Comparison of ENCODE assay signal across 9 mouse cellular contexts in the genomic region with DNA sequence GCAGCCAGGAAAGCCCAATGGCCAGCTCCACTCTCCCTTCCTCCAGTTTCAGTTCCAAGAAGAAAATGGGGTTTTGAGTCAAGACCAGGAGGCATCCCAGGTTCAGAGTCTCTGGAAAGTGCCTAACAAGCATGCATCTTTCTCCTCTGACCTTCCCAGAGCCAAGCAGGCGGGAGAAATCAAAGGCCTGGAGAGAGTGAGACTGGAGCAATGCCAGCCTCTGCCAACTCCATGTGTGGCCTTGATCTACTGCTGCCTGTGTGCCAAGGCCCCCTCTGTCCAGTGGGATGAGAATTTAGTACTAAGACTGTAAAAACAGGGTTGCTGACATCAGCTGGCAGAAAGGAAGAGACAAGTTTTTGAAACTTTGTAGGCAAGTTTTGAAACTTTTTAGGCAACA. TPM values are rescaled to one million over a fixed set of nuclear protein-coding genes. Genes with fewer than 3 reads are reported as not detected.
DNase-seq lines count a peak whose midpoint lies in the region; ATAC-seq and TF ChIP-seq lines count a peak whose summit lies in the region.
"Had no signal": no experiment of that assay in that cellular context is flagged by ENCODE, and none has a peak within 500 bp of the region (broad histone marks: within the 10 kb centered on the region; RNA-seq: fewer than 3 reads in every experiment).

No protein-coding gene starts in this region.

- intact Hi-C loops in left cerebral cortex, postnatal 4 days (cut with DNase I) = no loop called here
- intact Hi-C loops in left cerebral cortex, postnatal 25 days (cut with DNase I) = no loop called here

- peak overlapping the region; percentile 4; the same call in 1 of the 2 replicates for H3K9ac ChIP-seq in heart, embryonic 12.5 days
- peak overlapping the region; percentile 24 for H3K9ac ChIP-seq in kidney, embryonic 16.5 days (replicated peaks; ENCODE audit: low read length)
- no peak overlapping the region for H3K9ac ChIP-seq in midbrain, postnatal 0 days (replicated peaks; ENCODE audit: low read length, poor library complexity, severe bottlenecking)

- 0 out of 2 replicates have a peak overlapping the region, but pooled peaks have one; percentile 11 for H3K27ac ChIP-seq in heart, embryonic 12.5 days (ENCODE audit: poor library complexity, severe bottlenecking)
- H3K27ac ChIP-seq in kidney, embryonic 16.5 days (ENCODE audit: low read length) = peak overlapping the region; percentile 79
- H3K27ac ChIP-seq in midbrain, postnatal 0 days (ENCODE audit: low read depth, low read length) = peak overlapping the region; percentile 58; the same call in 1 of the 2 replicates

- peak overlapping the region; percentile 17; the same call in 1 of the 2 replicates for H3K4me2 ChIP-seq in heart, embryonic 12.5 days
- peak overlapping the region; percentile 76; the same call in 1 of the 2 replicates for H3K4me2 ChIP-seq in kidney, embryonic 16.5 days (replicated peaks; ENCODE audit: low read depth, low read length)
- H3K4me2 ChIP-seq in midbrain, postnatal 0 days (ENCODE audit: low read depth, low read length, poor library complexity, severe bottlenecking) = no peak overlapping the region

- H3K4me3 ChIP-seq in heart, embryonic 12.5 days = no peak overlapping the region
- 0 out of 2 replicates have a peak overlapping the region, but pooled peaks have one; percentile 5 for H3K4me3 ChIP-seq in kidney, embryonic 16.5 days (ENCODE audit: low read length)
- H3K4me3 ChIP-seq in midbrain, postnatal 0 days (ENCODE audit: low read depth, low read length) = no peak overlapping the region

- ATAC-seq in heart, embryonic 12.5 days (ENCODE audit: insufficient number of reproducible peaks, low FRiP score) = no peak
- no peak for ATAC-seq in kidney, embryonic 16.5 days (ENCODE audit: low FRiP score, low TSS enrichment)
- no peak for ATAC-seq in midbrain, postnatal 0 days (ENCODE audit: low FRiP score)

- no peaks in the 10 kb centered on the region for H3K9me3 ChIP-seq in heart, embryonic 12.5 days (replicated peaks)
- no peaks in the 10 kb centered on the region for H3K9me3 ChIP-seq in kidney, embryonic 16.5 days (ENCODE audit: low read length)
- H3K9me3 ChIP-seq in midbrain, postnatal 0 days (ENCODE audit: low read length) = no peaks in the 10 kb centered on the region

- peaks cover 16% of the 10 kb centered on the region for H3K27me3 ChIP-seq in heart, embryonic 12.5 days (replicated peaks)
- H3K27me3 ChIP-seq in kidney, embryonic 16.5 days (ENCODE audit: insufficient read depth, low read length) = peaks cover 3% of the 10 kb centered on the region
- peaks cover 9% of the 10 kb centered on the region; the same call in 1 of the 2 replicates for H3K27me3 ChIP-seq in midbrain, postnatal 0 days (ENCODE audit: insufficient read depth, low read length)

- 44% methylated on average over 1 of the region's 1 CpGs for WGBS in heart, embryonic 12.5 days
- WGBS in kidney, embryonic 16.5 days = 64% methylated on average over 1 of the region's 1 CpGs
- 40% methylated on average over 1 of the region's 1 CpGs for WGBS in midbrain, postnatal 0 days

- H3K4me1 ChIP-seq in heart, embryonic 12.5 days (replicated peaks) = peaks cover 53% of the 10 kb centered on the region
- H3K4me1 ChIP-seq in kidney, embryonic 16.5 days (ENCODE audit: insufficient read depth, low read length) = peaks cover 42% of the 10 kb centered on the region
- peaks cover 14% of the 10 kb centered on the region for H3K4me1 ChIP-seq in midbrain, postnatal 0 days (ENCODE audit: insufficient read depth, low read length)

- TF ChIP-seq CTCF in midbrain, postnatal 0 days (IDR thresholded peaks at IDR 0.05) = no peak

- DNase-seq in left cerebral cortex, postnatal 4 days = peak; percentile 91
- DNase-seq in left cerebral cortex, postnatal 25 days (ENCODE audit: low spot score in 2 of 2) = no peak
- DNase-seq in adrenal gland, postnatal 14 days = peak; percentile 93
- DNase-seq in midbrain, postnatal 0 days (ENCODE audit: low spot score) = peak; percentile 89
- DNase-seq in left cerebral cortex, adult 8-10 months (ENCODE audit: low spot score in 2 of 2) = no peak
- no peak for DNase-seq in urinary bladder, adult 18-20 months (ENCODE audit: low spot score in 2 of 2)

- no peaks in the 10 kb centered on the region for H3K36me3 ChIP-seq in heart, embryonic 12.5 days
- H3K36me3 ChIP-seq in kidney, embryonic 16.5 days (ENCODE audit: insufficient read depth, low read length) = no peaks in the 10 kb centered on the region
- no peaks in the 10 kb centered on the region for H3K36me3 ChIP-seq in midbrain, postnatal 0 days (ENCODE audit: insufficient read depth, low read length)

RNA-seq across cellular contexts. Expression of gene Tst, which starts 1.8 kb away (rescaled TPM):
- 10 to 100 TPM; 29.2 to 30.4 TPM for total RNA-seq in left cerebral cortex, postnatal 4 days (2021)
- total RNA-seq in left cerebral cortex, postnatal 25 days (2021) = 10 to 100 TPM; 33.3 to 33.4 TPM
- total RNA-seq in adrenal gland, postnatal 14 days (2021) = 167 and 212 TPM in 2 replicates
- 7.6 and 9.0 TPM in 2 replicates for polyA plus RNA-seq in heart, embryonic 12.5 days (2016; fragmentation: Nextera tagmentation; extraction: Ambion mirVana)
- 64.4 and 76.4 TPM in 2 replicates for polyA plus RNA-seq in kidney, embryonic 16.5 days (2015; fragmentation: Nextera tagmentation; extraction: Ambion mirVana)
- 31.3 and 34.8 TPM in 2 replicates for total RNA-seq in midbrain, postnatal 0 days (2014; rRNA removed)
- 34.4 and 40.0 TPM in 2 replicates for polyA plus RNA-seq in midbrain, postnatal 0 days (2015; fragmentation: Nextera tagmentation; extraction: Ambion mirVana)
- 10 to 100 TPM; 33.6 to 37.8 (median 36.0) TPM for total RNA-seq in left cerebral cortex, adult 8-10 months (2022)

RNA-seq across cellular contexts. Expression of gene Mpst, which starts 2.3 kb away (rescaled TPM):
- total RNA-seq in left cerebral cortex, postnatal 4 days (2021) = 10 to 100 TPM; 57.2 to 58.7 TPM
- total RNA-seq in left cerebral cortex, postnatal 25 days (2021) = 10 to 100 TPM; 32.2 to 33.6 TPM
- 43.6 and 57.0 TPM in 2 replicates for total RNA-seq in adrenal gland, postnatal 14 days (2021)
- polyA plus RNA-seq in heart, embryonic 12.5 days (2016; fragmentation: Nextera tagmentation; extraction: Ambion mirVana) = 0.32 and 1.1 TPM in 2 replicates
- 3.2 and 5.3 TPM in 2 replicates for polyA plus RNA-seq in kidney, embryonic 16.5 days (2015; fragmentation: Nextera tagmentation; extraction: Ambion mirVana)
- 70.1 and 84.8 TPM in 2 replicates for total RNA-seq in midbrain, postnatal 0 days (2014; rRNA removed)
- 3.2 and 3.8 TPM in 2 replicates for polyA plus RNA-seq in midbrain, postnatal 0 days (2015; fragmentation: Nextera tagmentation; extraction: Ambion mirVana)
- 10 to 100 TPM; 31.4 to 38.1 (median 34.6) TPM for total RNA-seq in left cerebral cortex, adult 8-10 months (2022)

RNA-seq across cellular contexts. Expression of gene Tex33, which starts 8.2 kb away (rescaled TPM):
- total RNA-seq in left cerebral cortex, postnatal 4 days (2021) = not detected
- not detected for total RNA-seq in left cerebral cortex, postnatal 25 days (2021)
- not detected in 2 replicates for total RNA-seq in adrenal gland, postnatal 14 days (2021)
- not detected in 2 replicates for polyA plus RNA-seq in heart, embryonic 12.5 days (2016; fragmentation: Nextera tagmentation; extraction: Ambion mirVana)
- not detected in 2 replicates for polyA plus RNA-seq in kidney, embryonic 16.5 days (2015; fragmentation: Nextera tagmentation; extraction: Ambion mirVana)
- not detected in 2 replicates for total RNA-seq in midbrain, postnatal 0 days (2014; rRNA removed)
- polyA plus RNA-seq in midbrain, postnatal 0 days (2015; fragmentation: Nextera tagmentation; extraction: Ambion mirVana) = 0.16 TPM in 1 of 2 replicates, not detected in the other
- not detected for total RNA-seq in left cerebral cortex, adult 8-10 months (2022)
- polyA plus RNA-seq: neural tube, embryonic 11.5 days had no signal

RNA-seq across cellular contexts. Expression of gene Kctd17, which starts 24.5 kb away (rescaled TPM):
- total RNA-seq in left cerebral cortex, postnatal 4 days (2021) = 100 to 1,000 TPM; 212 to 213 TPM
- total RNA-seq in left cerebral cortex, postnatal 25 days (2021) = 100 to 1,000 TPM; 317 to 361 TPM
- 83.4 and 88.8 TPM in 2 replicates for total RNA-seq in adrenal gland, postnatal 14 days (2021)
- polyA plus RNA-seq in heart, embryonic 12.5 days (2016; fragmentation: Nextera tagmentation; extraction: Ambion mirVana) = 19.9 and 21.6 TPM in 2 replicates
- 41.5 and 43.1 TPM in 2 replicates for polyA plus RNA-seq in kidney, embryonic 16.5 days (2015; fragmentation: Nextera tagmentation; extraction: Ambion mirVana)
- 156 and 164 TPM in 2 replicates for total RNA-seq in midbrain, postnatal 0 days (2014; rRNA removed)
- polyA plus RNA-seq in midbrain, postnatal 0 days (2015; fragmentation: Nextera tagmentation; extraction: Ambion mirVana) = 152 and 173 TPM in 2 replicates
- 100 to 1,000 TPM; 299 to 358 (median 333) TPM for total RNA-seq in left cerebral cortex, adult 8-10 months (2022)

Comparison
In these comparisons a context has a peak if more than half of its experiments do, and no peak if none do; other contexts are left out.
1. DNase-seq: peak in left cerebral cortex, postnatal 4 days (single experiment), adrenal gland, postnatal 14 days (single experiment) and midbrain, postnatal 0 days (single experiment); none in left cerebral cortex, postnatal 25 days (0 of 2), left cerebral cortex, adult 8-10 months (0 of 2) and urinary bladder, adult 18-20 months (0 of 2).
2. H3K27ac ChIP-seq: peak in every context shown above with its lines; median percentile 79 in kidney, embryonic 16.5 days; 58 in midbrain, postnatal 0 days; 11 in heart, embryonic 12.5 days.